Mouse (Mus musculus) right cerebral cortex, postnatal 25 days (tissue): ENCODE results near the gene Utp20.

ENCODE experiments used
- DNase-seq: peaks from one replicate; pipeline ENCODE4 v3.0.0; 2022

Gene Utp20

DNA sequence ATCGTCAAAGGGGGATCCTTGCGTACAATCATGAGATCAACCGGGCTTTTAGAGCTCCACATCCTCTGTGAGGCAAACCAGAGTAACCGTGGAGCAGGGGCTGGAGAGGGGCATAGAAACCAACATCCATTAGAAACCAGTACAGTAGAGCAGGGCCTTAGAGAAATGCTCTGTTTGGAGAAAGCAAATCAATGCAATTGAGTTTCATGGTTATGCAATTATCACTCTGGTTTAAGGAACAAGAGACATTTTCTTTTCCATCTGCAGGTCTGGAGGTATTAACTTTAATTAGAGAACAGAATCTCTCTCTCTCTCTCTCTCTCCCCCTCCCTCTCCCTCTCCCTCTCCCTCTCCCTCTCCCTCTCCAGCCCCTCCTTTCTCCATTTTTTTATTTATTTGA, 111.9 kb downstream of the Utp20 start:
- DNase-seq = no peak

DNA sequence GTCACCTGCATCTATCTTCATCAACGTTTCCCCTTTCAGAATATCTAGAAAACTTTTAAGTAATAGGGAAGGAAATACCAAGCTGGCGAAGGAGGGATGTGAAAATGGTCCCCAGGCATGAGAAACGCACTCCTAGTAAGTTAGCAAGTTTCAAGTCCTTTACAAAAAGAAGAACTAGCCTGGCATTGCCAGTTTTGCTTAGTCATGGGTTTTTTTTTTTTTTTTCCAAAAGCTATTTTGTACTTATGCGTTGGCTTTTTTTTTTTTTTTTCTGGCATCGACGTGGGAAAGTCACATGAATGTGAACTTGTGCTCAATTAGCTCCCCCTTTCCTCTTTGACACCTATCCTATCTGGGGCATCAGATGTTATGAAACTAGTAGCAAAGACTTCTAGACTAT, 114.2 kb downstream of the Utp20 start:
- no peak for DNase-seq

DNA sequence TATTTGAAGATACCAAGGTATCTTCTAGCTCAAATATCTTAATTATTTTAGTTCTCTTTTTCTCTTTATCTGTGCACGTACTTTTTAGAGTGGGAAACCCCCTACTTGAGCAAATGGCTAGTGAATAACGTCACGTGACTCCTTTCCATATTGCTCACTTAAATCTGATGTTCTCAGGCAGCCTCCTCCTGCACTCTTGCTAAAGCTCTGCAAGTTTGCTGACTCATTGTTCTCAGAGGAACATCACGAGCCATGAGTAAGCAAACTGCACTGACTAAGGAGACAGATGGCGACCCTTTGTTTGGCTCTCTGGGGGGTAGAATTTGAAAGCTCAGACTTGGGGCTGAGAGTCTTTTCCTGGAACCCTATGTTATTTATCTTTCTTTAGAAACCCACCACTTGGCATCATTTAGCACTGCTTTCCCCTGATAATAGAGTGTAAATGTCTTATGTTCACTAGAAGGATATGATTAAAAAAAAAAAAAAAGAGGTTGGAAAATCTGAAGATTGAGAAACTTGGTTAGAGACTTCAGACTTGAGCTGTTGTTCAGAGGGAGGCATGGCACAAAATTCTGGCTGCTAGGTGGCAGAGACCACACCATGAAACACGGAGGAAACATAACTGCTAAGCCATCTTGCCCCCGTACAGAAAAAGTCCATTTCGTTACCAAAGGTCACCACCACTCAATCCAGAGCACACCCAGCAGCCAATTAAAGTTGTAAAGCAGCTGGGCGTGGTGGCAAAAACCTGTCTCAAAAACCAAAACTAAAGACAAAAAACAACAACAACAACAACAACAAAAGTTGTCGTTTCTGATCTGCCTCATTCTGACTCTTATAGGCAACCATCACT, 117.7 kb downstream of the Utp20 start:
- peak; percentile 48 for DNase-seq

DNA sequence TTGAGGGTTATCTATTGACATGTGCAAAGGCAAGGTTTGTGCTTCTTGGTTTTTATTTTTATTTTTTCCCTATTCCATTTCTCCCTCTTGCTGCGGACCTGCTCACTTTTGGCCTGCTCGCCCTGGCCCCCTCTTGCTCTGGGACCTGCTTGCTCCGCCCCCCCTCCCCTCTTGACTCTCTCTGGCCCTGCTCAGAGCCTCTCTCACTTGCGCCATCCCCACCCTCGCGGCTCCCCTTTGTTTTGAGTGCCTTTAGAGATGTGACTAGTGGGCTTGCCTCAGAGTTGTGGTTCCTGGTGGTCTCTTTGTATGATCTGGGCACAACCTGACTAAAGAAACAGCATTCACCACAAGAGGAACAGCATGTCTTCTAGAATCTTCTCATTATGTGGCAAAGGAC, 125.7 kb downstream of the Utp20 start:
- no peak for DNase-seq
